Mouse (Mus musculus): Measurements from ENCODE around the gene Zfp523. TPM values are rescaled to one million over a fixed set of nuclear protein-coding genes. Genes with fewer than 3 reads are reported as not detected.

Gene Zfp523
- polyA plus RNA-seq, 1 experiment = 21.0 TPM

- DNase-seq (ENCODE audit: low spot score) = no peak
Observed at GRCm38 (mm10) chr17:28242296-28242695, 65.4 kb downstream of the Zfp523 start.

GRCm38 (mm10) chr17:28244214-28244613, 67.3 kb downstream of the Zfp523 start:
- DNase-seq (ENCODE audit: low spot score) = no peak

GRCm38 (mm10) chr17:28244714-28245113, 67.8 kb downstream of the Zfp523 start:
- DNase-seq (ENCODE audit: low spot score) = no peak

- no peak for DNase-seq (ENCODE audit: low spot score)
Observed at GRCm38 (mm10) chr17:28246640-28247039, 69.7 kb downstream of the Zfp523 start.

GRCm38 (mm10) chr17:28247613-28248012, 70.7 kb downstream of the Zfp523 start:
- no peak for DNase-seq (ENCODE audit: low spot score)

GRCm38 (mm10) chr17:28249062-28249461, 72.1 kb downstream of the Zfp523 start:
- DNase-seq (ENCODE audit: low spot score) = no peak

- DNase-seq (ENCODE audit: low spot score) = no peak
Observed at GRCm38 (mm10) chr17:28251579-28252280, 74.8 kb downstream of the Zfp523 start.

- no peak for DNase-seq (ENCODE audit: low spot score)
Observed at GRCm38 (mm10) chr17:28252281-28252648, 75.3 kb downstream of the Zfp523 start.

- DNase-seq (ENCODE audit: low spot score) = no peak
Observed at GRCm38 (mm10) chr17:28253216-28253615, 76.3 kb downstream of the Zfp523 start.

GRCm38 (mm10) chr17:28254804-28255203, 77.9 kb downstream of the Zfp523 start:
- DNase-seq (ENCODE audit: low spot score) = no peak

Other genes with a start within 250 kb of the Zfp523 start
- 0.19 and 0.43 TPM in 2 replicates for gene Tcp11, start 96.5 kb upstream of the Zfp523 start, polyA plus RNA-seq (2012; rRNA removed)
- 1.6 and 1.8 TPM in 2 replicates for gene Scube3, start 35.0 kb upstream of the Zfp523 start, polyA plus RNA-seq (2012; rRNA removed)
- 20.4 and 22.5 TPM in 2 replicates for gene Def6, start 30.6 kb downstream of the Zfp523 start, polyA plus RNA-seq (2012; rRNA removed)
- 23.8 and 30.0 TPM in 2 replicates for gene Ppard, start 55.6 kb downstream of the Zfp523 start, polyA plus RNA-seq (2012; rRNA removed)
- 11.6 and 18.0 TPM in 2 replicates for gene Fance, start 136.4 kb downstream of the Zfp523 start, polyA plus RNA-seq (2012; rRNA removed)
- 1,892 and 2,281 TPM in 2 replicates for gene Rpl10a, start 151.3 kb downstream of the Zfp523 start, polyA plus RNA-seq (2012; rRNA removed)
- 41.6 and 64.2 TPM in 2 replicates for gene Tead3, start 173.7 kb downstream of the Zfp523 start, polyA plus RNA-seq (2012; rRNA removed)
- 0.65 and 0.84 TPM in 2 replicates for gene Tulp1, start 188.1 kb downstream of the Zfp523 start, polyA plus RNA-seq (2012; rRNA removed)

All from urinary bladder, adult 2 months (tissue).